Mouse (Mus musculus) gastrocnemius, postnatal 36 days (tissue): ENCODE results near the gene Tns3. TPM values are rescaled to one million over a fixed set of nuclear protein-coding genes. Genes with fewer than 3 reads are reported as not detected.

Experiments used
- DNase-seq, 2 experiments: peaks; one replicate each; pipeline ENCODE4 v3.0.0; 2022
- intact Hi-C: fragments of 180-260 bp; cut with DNase I; formaldehyde crosslinking; loops from one replicate; pipeline ENCODE4 v1.15.1; 2025
- total RNA-seq, 2 experiments: library from RNA; stranded (reverse); gene quantifications; 2 replicates each; pipeline ENCODE4 v1.2.3; 2021

Tns3 gene
- total RNA-seq, 2 experiments from 2014 or later: 4.7 to 5.9 TPM

- intact Hi-C loops: no loop called here
Measured at GRCm38 (mm10) chr11:8652116-8652714, 12.1 kb downstream of the Tns3 start.

GRCm38 (mm10) chr11:8651448-8652035 lies 12.8 kb downstream of the Tns3 start:
- no peak for DNase-seq
- intact Hi-C loops: no loop called here

More at GRCm38 (mm10) chr11:8652116-8652714, 12.1 kb downstream of the Tns3 start:
- DNase-seq: no peak

GRCm38 (mm10) chr11:8645609-8646008 lies 18.7 kb downstream of the Tns3 start:
- no peak for DNase-seq
- intact Hi-C loops: no loop called here

GRCm38 (mm10) chr11:8644272-8644671 lies 20.1 kb downstream of the Tns3 start:
- intact Hi-C loops: no loop called here
- no peak for DNase-seq

- DNase-seq: no peak
- intact Hi-C loops: no loop called here
Measured at GRCm38 (mm10) chr11:8641634-8642277, 22.6 kb downstream of the Tns3 start.

GRCm38 (mm10) chr11:8639726-8640125 lies 24.6 kb downstream of the Tns3 start:
- no peak for DNase-seq
- intact Hi-C loops: no loop called here

GRCm38 (mm10) chr11:8639007-8639718 lies 25.2 kb downstream of the Tns3 start:
- intact Hi-C loops: no loop called here
- no peak for DNase-seq

- no peak for DNase-seq
- intact Hi-C loops: no loop called here
Measured at GRCm38 (mm10) chr11:8637469-8638447, 26.6 kb downstream of the Tns3 start.

- intact Hi-C loops: no loop called here
- DNase-seq: no peak
Measured at GRCm38 (mm10) chr11:8636680-8637079, 27.7 kb downstream of the Tns3 start.

GRCm38 (mm10) chr11:8635778-8636177 lies 28.6 kb downstream of the Tns3 start:
- intact Hi-C loops: no loop called here
- DNase-seq: no peak

GRCm38 (mm10) chr11:8634728-8635410 lies 29.5 kb downstream of the Tns3 start:
- DNase-seq: no peak

GRCm38 (mm10) chr11:8632163-8632562 lies 32.2 kb downstream of the Tns3 start:
- intact Hi-C loops: no loop called here
- no peak for DNase-seq

More at GRCm38 (mm10) chr11:8634728-8635410, 29.5 kb downstream of the Tns3 start:
- intact Hi-C loops: no loop called here

GRCm38 (mm10) chr11:8629862-8630390 lies 34.4 kb downstream of the Tns3 start:
- DNase-seq: no peak
- intact Hi-C loops: no loop called here

- DNase-seq: no peak
Measured at GRCm38 (mm10) chr11:8629326-8629725, 35.0 kb downstream of the Tns3 start.

GRCm38 (mm10) chr11:8628846-8629253 lies 35.5 kb downstream of the Tns3 start:
- no peak for DNase-seq
- intact Hi-C loops: no loop called here

More at GRCm38 (mm10) chr11:8629326-8629725, 35.0 kb downstream of the Tns3 start:
- intact Hi-C loops: no loop called here

GRCm38 (mm10) chr11:8627156-8627555 lies 37.2 kb downstream of the Tns3 start:
- intact Hi-C loops: no loop called here
- no peak for DNase-seq

- intact Hi-C loops: no loop called here
Measured at GRCm38 (mm10) chr11:8626715-8627114, 37.6 kb downstream of the Tns3 start.

GRCm38 (mm10) chr11:8625915-8626604 lies 38.3 kb downstream of the Tns3 start:
- intact Hi-C loops: no loop called here
- no peak for DNase-seq

More at GRCm38 (mm10) chr11:8626715-8627114, 37.6 kb downstream of the Tns3 start:
- DNase-seq: no peak

- intact Hi-C loops: no loop called here
- no peak for DNase-seq
Measured at GRCm38 (mm10) chr11:8625451-8625850, 38.9 kb downstream of the Tns3 start.
